Mouse (Mus musculus) layer of hippocampus, postnatal 14 days (tissue): ENCODE measurements around the gene Lrig1. TPM values are rescaled to one million over a fixed set of nuclear protein-coding genes. Genes with fewer than 3 reads are reported as not detected.

ENCODE experiments used
- DNase-seq, 2 experiments: peaks; one replicate each; pipeline ENCODE4 v3.0.0; 2021 to 2022; ENCODE audit warnings: low spot score in 2 of 2, mixed read lengths in 1 of 2
- total RNA-seq, 2 experiments: library from RNA; stranded (reverse); gene quantifications; 2 replicates each; pipeline ENCODE4 v1.2.3; 2021

Gene Lrig1
- total RNA-seq, 2 experiments from 2014 or later = 33.2 to 34.9 TPM

- DNase-seq = no peak
Measured at GRCm38 (mm10) chr6:94699173-94699987, 578 bp downstream of the Lrig1 start.

- no peak for DNase-seq
Measured at GRCm38 (mm10) chr6:94698509-94699172, 1.3 kb downstream of the Lrig1 start.

- no peak for DNase-seq
Measured at GRCm38 (mm10) chr6:94697423-94697822, 2.5 kb downstream of the Lrig1 start.

- no peak for DNase-seq
Measured at GRCm38 (mm10) chr6:94696182-94697080, 3.5 kb downstream of the Lrig1 start.

GRCm38 (mm10) chr6:94695121-94695930 is 4.6 kb downstream of the Lrig1 start:
- DNase-seq = no peak

DNA sequence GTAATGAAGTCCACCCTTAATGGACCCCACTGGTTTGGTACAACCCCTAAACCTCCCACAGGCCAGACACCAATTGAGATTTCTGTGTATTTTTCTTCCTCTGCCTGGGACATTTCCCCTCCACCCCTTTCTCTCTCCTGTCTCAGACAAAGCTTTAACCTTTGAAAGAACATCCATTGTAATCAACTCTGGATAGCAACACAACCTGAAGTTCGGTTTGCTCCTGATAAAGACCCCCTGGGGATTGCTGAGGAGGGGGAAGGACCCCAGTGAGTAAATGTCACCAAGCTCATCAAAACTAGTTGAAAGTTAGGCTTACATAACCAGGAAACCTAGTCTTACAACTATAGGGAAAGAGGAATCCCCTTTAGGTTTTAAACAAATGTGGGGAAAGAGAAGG is 5.5 kb downstream of the Lrig1 start:
- no peak for DNase-seq

DNA sequence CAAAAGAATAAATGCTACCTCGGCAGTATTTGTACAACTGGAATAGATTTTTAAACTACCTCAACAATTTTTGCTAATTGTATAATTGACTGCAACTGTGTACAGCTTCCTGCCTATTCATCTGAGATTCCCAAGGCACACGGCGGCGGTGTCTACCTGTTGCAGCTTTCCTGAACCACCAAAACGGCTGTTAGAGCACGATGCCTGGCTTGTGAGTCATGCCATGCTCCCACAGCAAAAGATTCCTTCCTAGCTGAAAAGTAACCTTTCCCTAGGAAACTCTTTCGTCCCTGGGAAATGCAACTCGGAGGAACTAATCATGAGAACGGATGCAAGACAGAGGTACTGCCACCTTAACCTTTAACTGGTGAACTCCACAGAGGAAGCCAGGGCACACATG is 6.9 kb downstream of the Lrig1 start:
- no peak for DNase-seq

GRCm38 (mm10) chr6:94692003-94692402 is 8.0 kb downstream of the Lrig1 start:
- no peak for DNase-seq

DNA sequence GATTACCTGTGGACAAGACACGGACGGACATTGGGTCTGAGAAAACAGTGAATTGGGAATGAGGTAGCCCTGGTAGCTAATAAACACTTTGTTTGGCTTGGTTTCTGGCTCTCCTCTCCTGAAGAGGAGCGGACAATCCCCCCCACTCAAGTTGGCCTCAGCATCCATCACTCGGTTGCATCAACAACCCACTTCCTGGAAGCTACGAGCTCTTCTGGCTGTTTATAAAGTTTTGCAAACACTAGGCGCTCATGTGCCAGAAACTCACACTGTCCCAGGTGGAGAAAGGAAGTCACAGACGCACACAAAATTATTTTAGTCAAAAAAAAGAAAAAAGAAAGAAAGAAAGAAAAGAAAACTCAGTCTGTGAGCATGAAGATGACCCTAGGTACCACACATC is 9.7 kb downstream of the Lrig1 start:
- no peak for DNase-seq

GRCm38 (mm10) chr6:94688722-94689121 is 11.2 kb downstream of the Lrig1 start:
- no peak for DNase-seq

DNA sequence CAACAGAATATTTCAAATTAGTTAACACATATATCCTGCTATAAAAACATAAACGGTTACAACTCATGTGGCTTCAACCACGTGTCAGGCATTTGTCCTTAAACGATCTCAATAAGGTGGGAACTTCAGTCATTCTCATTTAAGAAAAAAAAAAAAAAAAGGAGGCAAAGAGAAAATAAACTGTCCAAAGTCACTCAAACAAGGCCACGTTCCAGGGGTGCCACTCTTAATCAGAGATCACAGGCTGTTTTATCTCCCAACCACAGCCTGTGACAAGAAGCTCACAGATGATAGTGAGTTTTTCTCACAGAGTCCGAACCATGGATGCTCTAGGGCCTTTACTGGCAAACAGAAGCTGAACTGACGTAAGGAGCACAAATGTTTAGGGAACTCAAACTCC is 13.9 kb downstream of the Lrig1 start:
- no peak for DNase-seq

DNA sequence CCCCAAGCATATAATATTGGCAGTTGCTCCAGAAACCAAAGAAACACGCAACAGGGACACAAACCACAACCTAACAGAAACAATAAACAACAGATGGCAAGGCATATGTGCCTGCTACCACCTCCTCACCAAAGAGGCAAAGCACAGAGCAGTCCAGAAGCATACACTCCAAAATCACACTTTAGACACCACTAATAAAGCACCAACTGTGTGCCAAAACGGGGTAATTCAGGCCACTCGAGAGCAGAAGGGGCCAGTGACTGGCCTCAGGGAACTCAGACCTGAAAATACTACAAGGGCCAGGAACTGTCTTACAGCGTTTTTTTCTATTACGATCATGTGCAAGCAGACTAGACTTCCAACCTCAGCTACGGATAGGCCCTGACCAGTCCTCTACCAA is 14.3 kb downstream of the Lrig1 start:
- no peak for DNase-seq

GRCm38 (mm10) chr6:94684844-94685557 is 15.0 kb downstream of the Lrig1 start:
- no peak for DNase-seq

GRCm38 (mm10) chr6:94683701-94684100 is 16.3 kb downstream of the Lrig1 start:
- no peak for DNase-seq

DNA sequence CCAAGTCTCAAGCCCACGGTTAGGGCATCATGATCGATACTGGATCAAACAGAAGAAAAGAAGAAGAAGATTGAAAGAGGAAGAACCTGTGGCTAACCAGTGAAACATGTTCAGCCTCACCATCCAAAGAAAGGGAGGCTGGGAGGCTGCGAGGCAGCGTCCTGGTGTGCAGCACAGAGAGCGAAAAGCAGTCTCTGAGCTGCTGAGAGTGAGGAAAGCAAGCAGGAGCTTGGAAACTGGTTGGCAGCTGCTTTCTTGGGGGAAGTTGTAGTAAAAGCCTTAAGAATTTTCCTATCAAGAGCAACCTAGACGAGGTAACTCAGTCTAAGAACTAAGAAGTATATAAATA is 17.7 kb downstream of the Lrig1 start:
- no peak for DNase-seq

GRCm38 (mm10) chr6:94681446-94682269 is 18.3 kb downstream of the Lrig1 start:
- DNase-seq = no peak

DNA sequence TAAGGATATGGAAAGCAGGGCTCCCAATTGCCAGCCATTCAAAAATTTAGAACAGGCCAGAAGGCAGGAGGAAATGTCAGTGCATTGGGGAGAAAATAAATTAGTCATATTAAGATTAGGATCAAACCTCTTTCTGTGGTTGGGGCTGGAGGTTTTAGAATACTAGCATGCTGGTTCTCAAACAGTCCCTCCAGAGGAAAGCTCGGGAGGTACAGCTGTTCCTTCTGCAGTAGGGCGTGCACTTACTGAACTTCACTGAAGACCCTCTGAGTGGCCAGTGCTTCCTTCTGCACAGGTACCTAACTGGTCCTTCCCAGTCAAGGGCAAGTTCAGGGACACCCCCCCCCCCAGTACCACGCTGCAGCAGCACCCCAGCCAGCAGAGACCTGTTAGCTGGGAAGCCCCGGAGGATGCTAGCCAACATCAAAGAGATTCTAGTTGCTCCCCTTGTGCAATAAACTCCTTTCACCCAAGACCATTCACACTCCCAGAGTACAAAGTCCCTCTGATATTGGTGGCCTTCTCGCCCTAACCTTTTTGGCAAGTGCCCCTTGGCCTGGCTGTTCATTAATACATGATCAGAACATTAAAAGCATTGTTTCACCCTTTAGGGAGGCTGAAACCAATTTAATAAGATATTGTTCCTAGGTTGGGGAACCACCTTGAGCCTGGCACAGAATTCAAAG is 19.1 kb downstream of the Lrig1 start:
- no peak for DNase-seq

GRCm38 (mm10) chr6:94679249-94679648 is 20.7 kb downstream of the Lrig1 start:
- no peak for DNase-seq
